8 mouse cellular contexts compared by ENCODE assay signal in the genomic region with DNA sequence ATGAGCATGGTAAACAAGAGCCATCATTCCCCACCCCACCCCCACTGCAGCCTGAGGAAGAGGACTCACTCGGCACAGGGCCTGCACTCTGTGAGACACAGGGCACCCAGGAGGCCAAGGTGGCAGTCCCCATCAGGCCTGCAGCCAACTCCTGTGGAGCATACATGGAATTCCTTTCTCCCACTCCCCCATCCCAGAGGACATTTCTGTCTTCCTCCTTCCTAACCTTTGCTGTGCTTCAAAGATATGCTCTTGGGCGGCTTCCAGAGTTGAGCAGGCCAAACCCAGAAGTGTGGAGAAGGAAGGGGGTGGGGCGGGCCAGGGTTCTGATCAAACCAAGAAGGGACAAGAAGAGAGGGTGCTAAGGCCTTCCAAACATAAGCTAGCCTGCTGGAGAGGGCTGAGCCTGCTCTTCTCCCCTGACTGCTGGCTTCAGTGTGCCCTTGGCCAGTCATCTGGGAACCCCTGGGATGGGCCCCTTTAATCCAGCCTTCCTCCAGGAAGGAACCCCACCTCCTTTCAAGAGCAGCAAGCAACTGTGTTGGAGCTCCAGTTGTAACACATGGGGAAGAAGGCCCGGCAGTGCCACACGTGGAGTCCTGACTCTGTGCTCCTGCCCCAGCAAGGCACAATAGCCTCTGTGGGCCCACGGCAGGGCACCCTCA. TPM values are rescaled to one million over a fixed set of nuclear protein-coding genes. Genes with fewer than 3 reads are reported as not detected.
DNase-seq lines count a peak whose midpoint lies in the region; ATAC-seq and TF ChIP-seq lines count a peak whose summit lies in the region.

No protein-coding gene starts in this region.

- H3K4me3 ChIP-seq in midbrain, embryonic 12.5 days: no peak overlapping the region
- H3K4me3 ChIP-seq in midbrain, embryonic 11.5 days (ENCODE audit: low read depth, low read length): no peak overlapping the region
- H3K4me3 ChIP-seq in forebrain, postnatal 0 days (ENCODE audit: low read depth, low read length): no peak overlapping the region
- no peak overlapping the region for H3K4me3 ChIP-seq in intestine, postnatal 0 days (ENCODE audit: low read depth, low read length)
- no peak overlapping the region for H3K4me3 ChIP-seq in liver, embryonic 16.5 days (ENCODE audit: low read depth, low read length)
- H3K4me3 ChIP-seq in stomach, embryonic 16.5 days (replicated peaks; ENCODE audit: low read length): no peak overlapping the region

- DNase-seq in midbrain, embryonic 11.5 days (ENCODE audit: low spot score, missing footprints): no peak
- no peak for DNase-seq in forebrain, postnatal 0 days
- no peak for DNase-seq in spleen, adult 18-20 months

- H3K27me3 ChIP-seq in midbrain, embryonic 12.5 days: no peaks in the 10 kb centered on the region
- H3K27me3 ChIP-seq in midbrain, embryonic 11.5 days (ENCODE audit: control insufficient read depth, insufficient read depth, low read length): no peaks in the 10 kb centered on the region
- no peaks in the 10 kb centered on the region for H3K27me3 ChIP-seq in forebrain, postnatal 0 days (ENCODE audit: insufficient read depth, low read length)
- H3K27me3 ChIP-seq in intestine, postnatal 0 days (replicated peaks; ENCODE audit: control insufficient read depth, insufficient read depth, low read length): no peaks in the 10 kb centered on the region
- no peaks in the 10 kb centered on the region for H3K27me3 ChIP-seq in liver, embryonic 16.5 days (ENCODE audit: control insufficient read depth, insufficient read depth, low read depth, low read length)
- H3K27me3 ChIP-seq in stomach, embryonic 16.5 days (ENCODE audit: control insufficient read depth, insufficient read depth, low read length): no peaks in the 10 kb centered on the region

- no peaks in the 10 kb centered on the region for H3K9me3 ChIP-seq in midbrain, embryonic 12.5 days
- H3K9me3 ChIP-seq in midbrain, embryonic 11.5 days (ENCODE audit: control insufficient read depth, low read length): no peaks in the 10 kb centered on the region
- no peaks in the 10 kb centered on the region for H3K9me3 ChIP-seq in forebrain, postnatal 0 days (ENCODE audit: low read length)
- no peaks in the 10 kb centered on the region for H3K9me3 ChIP-seq in intestine, postnatal 0 days (ENCODE audit: control insufficient read depth)
- no peaks in the 10 kb centered on the region for H3K9me3 ChIP-seq in liver, embryonic 16.5 days (replicated peaks; ENCODE audit: control insufficient read depth, low read length)
- H3K9me3 ChIP-seq in stomach, embryonic 16.5 days (replicated peaks; ENCODE audit: control insufficient read depth, low read length): no peaks in the 10 kb centered on the region

- WGBS in midbrain, embryonic 12.5 days: 40% methylated on average over 6 of the region's 6 CpGs
- 40% methylated on average over 6 of the region's 6 CpGs for WGBS in midbrain, embryonic 11.5 days
- 42% methylated on average over 6 of the region's 6 CpGs for WGBS in forebrain, postnatal 0 days
- WGBS in intestine, postnatal 0 days: 8% methylated on average over 6 of the region's 6 CpGs
- 56% methylated on average over 6 of the region's 6 CpGs for WGBS in liver, embryonic 16.5 days (ENCODE audit: insufficient replicate concordance)
- 14% methylated on average over 6 of the region's 6 CpGs for WGBS in stomach, embryonic 16.5 days

- ATAC-seq in midbrain, embryonic 12.5 days (ENCODE audit: low FRiP score, low read depth): no peak
- no peak for ATAC-seq in midbrain, embryonic 11.5 days (ENCODE audit: low FRiP score)
- ATAC-seq in forebrain, postnatal 0 days: no peak
- ATAC-seq in intestine, postnatal 0 days: peak; percentile 4; the same call in 1 of the 2 replicates
- peak; percentile 23; the same call in 1 of the 2 replicates for ATAC-seq in liver, embryonic 16.5 days (ENCODE audit: low read depth)
- ATAC-seq in stomach, embryonic 16.5 days (ENCODE audit: insufficient read depth, low FRiP score): peak; percentile 38; the same call in 1 of the 2 replicates
- no peak for ATAC-seq in erythroid progenitor cell, adult 5-6 weeks (replicated peaks; ENCODE audit: low FRiP score, poor library complexity, severe bottlenecking)

- H3K9ac ChIP-seq in midbrain, embryonic 12.5 days (replicated peaks): no peak overlapping the region
- H3K9ac ChIP-seq in midbrain, embryonic 11.5 days (ENCODE audit: low read length): no peak overlapping the region
- H3K9ac ChIP-seq in forebrain, postnatal 0 days: no peak overlapping the region
- no peak overlapping the region for H3K9ac ChIP-seq in intestine, postnatal 0 days (ENCODE audit: low read depth, low read length)
- H3K9ac ChIP-seq in liver, embryonic 16.5 days (ENCODE audit: low read depth, low read length): no peak overlapping the region; the same call in 1 of the 2 replicates
- peak overlapping the region; percentile 43; the same call in 1 of the 2 replicates for H3K9ac ChIP-seq in stomach, embryonic 16.5 days (ENCODE audit: low read length)

- H3K27ac ChIP-seq in midbrain, embryonic 12.5 days (replicated peaks): peak overlapping the region; percentile 15; the same call in 1 of the 2 replicates
- no peak overlapping the region for H3K27ac ChIP-seq in midbrain, embryonic 11.5 days (ENCODE audit: low read depth, low read length)
- peak overlapping the region; percentile 41 for H3K27ac ChIP-seq in forebrain, postnatal 0 days (ENCODE audit: low read depth, low read length)
- peak overlapping the region; percentile 63 for H3K27ac ChIP-seq in intestine, postnatal 0 days (ENCODE audit: low read depth, low read length)
- peak overlapping the region; percentile 29 for H3K27ac ChIP-seq in liver, embryonic 16.5 days (ENCODE audit: low read length)
- H3K27ac ChIP-seq in stomach, embryonic 16.5 days (ENCODE audit: low read length): peak overlapping the region; percentile 74

- H3K36me3 ChIP-seq in midbrain, embryonic 12.5 days: peaks cover 26% of the 10 kb centered on the region
- H3K36me3 ChIP-seq in midbrain, embryonic 11.5 days (ENCODE audit: control insufficient read depth, insufficient read depth, low read length): no peaks in the 10 kb centered on the region
- peaks cover 36% of the 10 kb centered on the region for H3K36me3 ChIP-seq in forebrain, postnatal 0 days (ENCODE audit: insufficient read depth)
- peaks cover 23% of the 10 kb centered on the region for H3K36me3 ChIP-seq in intestine, postnatal 0 days (ENCODE audit: control insufficient read depth, insufficient read depth)
- peaks cover 2% of the 10 kb centered on the region; the same call in 1 of the 2 replicates for H3K36me3 ChIP-seq in liver, embryonic 16.5 days (ENCODE audit: control insufficient read depth, insufficient read depth)
- H3K36me3 ChIP-seq in stomach, embryonic 16.5 days (ENCODE audit: control insufficient read depth, insufficient read depth, low read length): no peaks in the 10 kb centered on the region

- TF ChIP-seq CTCF in forebrain, postnatal 0 days (IDR thresholded peaks at IDR 0.05; ENCODE audit: low read depth): no peak
- no peak for TF ChIP-seq CTCF in intestine, postnatal 0 days (IDR thresholded peaks at IDR 0.05; ENCODE audit: low read depth)

- no peak overlapping the region for H3K4me2 ChIP-seq in midbrain, embryonic 12.5 days (replicated peaks)
- no peak overlapping the region for H3K4me2 ChIP-seq in midbrain, embryonic 11.5 days
- no peak overlapping the region for H3K4me2 ChIP-seq in forebrain, postnatal 0 days (ENCODE audit: low read depth)
- peak overlapping the region; percentile 37 for H3K4me2 ChIP-seq in intestine, postnatal 0 days (replicated peaks; ENCODE audit: low read depth)
- no peak overlapping the region for H3K4me2 ChIP-seq in liver, embryonic 16.5 days (ENCODE audit: low read depth, low read length)
- peak overlapping the region; percentile 20 for H3K4me2 ChIP-seq in stomach, embryonic 16.5 days (ENCODE audit: low read depth, low read length)

- peaks cover 82% of the 10 kb centered on the region for H3K4me1 ChIP-seq in midbrain, embryonic 12.5 days
- peaks cover 55% of the 10 kb centered on the region for H3K4me1 ChIP-seq in midbrain, embryonic 11.5 days (ENCODE audit: control insufficient read depth, insufficient read depth, low read length)
- H3K4me1 ChIP-seq in forebrain, postnatal 0 days (ENCODE audit: insufficient read depth): peaks cover 26% of the 10 kb centered on the region
- peaks cover 54% of the 10 kb centered on the region for H3K4me1 ChIP-seq in intestine, postnatal 0 days (replicated peaks; ENCODE audit: control insufficient read depth, insufficient read depth, low read length)
- peaks cover 46% of the 10 kb centered on the region for H3K4me1 ChIP-seq in liver, embryonic 16.5 days (ENCODE audit: control insufficient read depth, low read depth, low read length)
- peaks cover 77% of the 10 kb centered on the region for H3K4me1 ChIP-seq in stomach, embryonic 16.5 days (ENCODE audit: control insufficient read depth, insufficient read depth, low read length)

RNA-seq across cellular contexts. Expression of a gene that starts 55.8 kb away (rescaled TPM):
- not detected in 2 replicates for polyA plus RNA-seq in midbrain, embryonic 12.5 days (2016; fragmentation: Nextera tagmentation; extraction: Ambion mirVana)
- polyA plus RNA-seq in midbrain, embryonic 11.5 days (2014; fragmentation: Nextera tagmentation; extraction: Ambion mirVana): not detected in 2 replicates
- total RNA-seq in forebrain, postnatal 0 days (2014; rRNA removed): not detected in 2 replicates
- polyA plus RNA-seq in forebrain, postnatal 0 days (2015; fragmentation: Nextera tagmentation; extraction: Ambion mirVana): not detected in 2 replicates
- polyA plus RNA-seq in intestine, postnatal 0 days (2015; fragmentation: Nextera tagmentation; extraction: Ambion mirVana): not detected in 2 replicates
- not detected in 2 replicates for polyA plus RNA-seq in liver, embryonic 16.5 days (2015; fragmentation: Nextera tagmentation; extraction: Ambion mirVana)
- not detected in 2 replicates for polyA plus RNA-seq in stomach, embryonic 16.5 days (2015; fragmentation: Nextera tagmentation; extraction: Ambion mirVana)
- total RNA-seq in erythroid progenitor cell, adult 5-6 weeks (2015; ENCODE audit: low replicate concordance): not detected in 2 replicates
- not detected in 2 replicates for total RNA-seq in erythroid progenitor cell, adult 5-6 weeks (2017; ENCODE audit: low replicate concordance)

Comparison
In these comparisons a context has a peak if more than half of its experiments do, and no peak if none do; other contexts are left out.
1. ATAC-seq: peak in intestine, postnatal 0 days (single experiment), liver, embryonic 16.5 days (single experiment) and stomach, embryonic 16.5 days (single experiment); none in midbrain, embryonic 12.5 days (single experiment), midbrain, embryonic 11.5 days (single experiment), forebrain, postnatal 0 days (single experiment) and erythroid progenitor cell, adult 5-6 weeks (single experiment).
2. H3K4me2 ChIP-seq: peak in intestine, postnatal 0 days (single experiment) and stomach, embryonic 16.5 days (single experiment); none in midbrain, embryonic 12.5 days (single experiment), midbrain, embryonic 11.5 days (single experiment), forebrain, postnatal 0 days (single experiment) and liver, embryonic 16.5 days (single experiment).